Mouse (Mus musculus) lung, adult 2 months (tissue): Measurements from ENCODE around the gene Ugt1a10.

ENCODE experiments used
- CTCF ChIP-seq: fragments of 200-500 bp; IDR thresholded peaks from 2 replicates; pipeline ENCODE4 v1.5.1; 2011; ENCODE audit warnings: mild to moderate bottlenecking, low read length, control low read depth; ENCODE audit not compliant: insufficient read depth
- POLR2A ChIP-seq: fragments of 200-500 bp; IDR thresholded peaks from 2 replicates; pipeline ENCODE4 v1.6.1; 2011; ENCODE audit warnings: low read depth, mild to moderate bottlenecking, control low read depth, low read length, borderline replicate concordance; ENCODE audit errors: extremely low read depth

DNA sequence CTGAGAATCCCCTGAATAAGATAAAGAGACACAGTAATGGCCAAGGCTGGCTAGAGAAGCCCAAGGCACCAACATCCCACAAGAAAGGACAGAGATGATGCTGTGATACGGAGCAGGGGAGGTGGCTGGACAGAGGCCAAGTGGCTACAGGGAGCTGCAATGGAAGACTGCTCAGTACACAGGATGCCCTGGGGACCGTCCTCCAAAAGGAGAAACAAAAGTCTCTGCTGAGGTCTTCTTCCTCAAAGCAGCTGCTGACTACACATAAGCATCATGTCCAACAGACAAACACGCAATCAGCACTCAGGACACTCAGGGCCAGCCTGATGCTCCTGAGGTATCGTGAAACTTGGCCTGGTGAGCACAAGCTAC lies 209.7 kb downstream of the Ugt1a10 start:
- no peak for TF ChIP-seq CTCF
- no peak for TF ChIP-seq POLR2A
